Mouse (Mus musculus) adrenal gland, postnatal 4 days (tissue): ENCODE results near the gene Rhebl1. TPM values are rescaled to one million over a fixed set of nuclear protein-coding genes. Genes with fewer than 3 reads are reported as not detected.

Source experiments
- total RNA-seq, 2 experiments: library from RNA; stranded (reverse); gene quantifications; 2 replicates each; pipeline ENCODE4 v1.2.3; 2021

Gene Rhebl1
- total RNA-seq, 2 experiments from 2014 or later, result 3.9 to 6.2 TPM

Other genes starting within 250 kb of the Rhebl1 start
- 10 to 100 TPM; 76.4 to 85.9 TPM for gene Ddx23, start 231.6 kb downstream of the Rhebl1 start, total RNA-seq
- 1 to 10 TPM; 1.1 to 1.9 TPM for gene Rnd1, start 217.1 kb downstream of the Rhebl1 start, total RNA-seq
- gene Ccdc65, start 186.3 kb downstream of the Rhebl1 start, total RNA-seq, result under 1 TPM; 0.48 to 0.87 TPM
- gene Fkbp11, start 166.3 kb downstream of the Rhebl1 start, total RNA-seq, result 10 to 100 TPM; 15.9 to 19.1 TPM
- gene Arf3, start 131.3 kb downstream of the Rhebl1 start, total RNA-seq, result 100 to 1,000 TPM; 124 to 135 TPM
- gene Wnt10b, start 116.4 kb downstream of the Rhebl1 start, total RNA-seq, result 1 to 10 TPM in 1 of 2 experiments, under 1 TPM in 1; 0.68 to 1.2 TPM
- gene Wnt1, start 104.7 kb downstream of the Rhebl1 start, total RNA-seq, result not detected
- gene Ddn, start 85.0 kb downstream of the Rhebl1 start, total RNA-seq, result 1 to 10 TPM in 1 of 2 experiments, under 1 TPM in 1; 0.76 to 4.2 TPM
- 10 to 100 TPM; 66.4 to 68.2 TPM for gene Prkag1, start 63.0 kb downstream of the Rhebl1 start, total RNA-seq
- 10 to 100 TPM; 68.9 to 71.5 TPM for gene Kmt2d, start 23.3 kb downstream of the Rhebl1 start, total RNA-seq
- gene Dhh, start 4.0 kb upstream of the Rhebl1 start, total RNA-seq, result 1 to 10 TPM; 2.1 to 2.9 TPM
- 10 to 100 TPM; 41.5 to 45.9 TPM for gene Lmbr1l, start 23.7 kb upstream of the Rhebl1 start, total RNA-seq
- gene Tuba1b, start 40.0 kb upstream of the Rhebl1 start, total RNA-seq, result 100 to 1,000 TPM; 512 to 526 TPM
- gene Gm49450, start 59.0 kb upstream of the Rhebl1 start, total RNA-seq, result not detected
- gene Tuba1a, start 59.2 kb upstream of the Rhebl1 start, total RNA-seq, result 100 to 1,000 TPM; 323 to 446 TPM
- 100 to 1,000 TPM; 200 to 217 TPM for gene Tuba1c, start 135.4 kb upstream of the Rhebl1 start, total RNA-seq
- gene Prph, start 160.6 kb upstream of the Rhebl1 start, total RNA-seq, result 10 to 100 TPM; 26.7 to 68.4 TPM
- gene Troap, start 180.0 kb upstream of the Rhebl1 start, total RNA-seq, result 10 to 100 TPM; 14.5 to 17.1 TPM
- under 1 TPM in 1 of 2 experiments, not detected in 1; 0.20 TPM for gene C1ql4, start 193.3 kb upstream of the Rhebl1 start, total RNA-seq
- gene Dnajc22, start 198.6 kb upstream of the Rhebl1 start, total RNA-seq, result 1 to 10 TPM; 3.7 to 6.4 TPM
- gene Spats2, start 231.4 kb upstream of the Rhebl1 start, total RNA-seq, result 10 to 100 TPM; 30.7 to 34.1 TPM